Mouse (Mus musculus) forebrain, embryonic 13.5 days (tissue): Measurements from ENCODE around the gene Crlf3. TPM values are rescaled to one million over a fixed set of nuclear protein-coding genes. Genes with fewer than 3 reads are reported as not detected.

Source experiments
- ATAC-seq: fragments of 200-750 bp; cut with Nextera tagmentation; 2 replicates; pipeline ENCODE4 v1.8.0; 2017
- H3K27ac ChIP-seq: fragments of 300-500 bp; sonication (generic); 2 replicates; pipeline ENCODE4 v1.5.1; 2015; ENCODE audit warnings: inconsistent platforms, mild to moderate bottlenecking, moderate library complexity
- H3K27me3 ChIP-seq: fragments of 300-500 bp; sonication (generic); 2 replicates; pipeline ENCODE4 v1.6.1; 2015; ENCODE audit warnings: mild to moderate bottlenecking, inconsistent platforms
- H3K36me3 ChIP-seq: fragments of 300-500 bp; sonication (generic); 2 replicates; pipeline ENCODE4 v1.6.1; 2015; ENCODE audit warnings: mild to moderate bottlenecking, inconsistent platforms; ENCODE audit not compliant: poor library complexity, severe bottlenecking
- H3K4me1 ChIP-seq: fragments of 300-500 bp; sonication (generic); 2 replicates; pipeline ENCODE4 v1.6.1; 2015; ENCODE audit warnings: inconsistent platforms
- H3K4me2 ChIP-seq: fragments of 300-500 bp; sonication (generic); 2 replicates; pipeline ENCODE4 v1.6.1; 2015; ENCODE audit warnings: inconsistent platforms, mild to moderate bottlenecking, moderate library complexity
- H3K4me3 ChIP-seq: fragments of 300-500 bp; sonication (generic); 2 replicates; pipeline ENCODE4 v1.5.1; 2015; ENCODE audit warnings: mild to moderate bottlenecking, inconsistent platforms
- H3K9ac ChIP-seq: fragments of 300-500 bp; sonication (generic); 2 replicates; pipeline ENCODE4 v1.6.1; 2015; ENCODE audit warnings: mild to moderate bottlenecking, inconsistent platforms
- H3K9me3 ChIP-seq: fragments of 300-500 bp; sonication (generic); replicated peaks from 2 replicates; pipeline ENCODE4 v1.6.1; 2016; ENCODE audit warnings: inconsistent platforms
- WGBS: fragments of 180-500 bp; shearing (Covaris S2); methylation state at CpG from one replicate; pipeline ENCODE4 v1.1.7; 2015; 5-methylcytosine and 5-hydroxymethylcytosine counted together
- polyA plus RNA-seq: library from polyadenylated mRNA; unstranded; fragments of >200 nt; fragmentation: Nextera tagmentation; extraction: Ambion mirVana; gene quantifications from 2 replicates; pipeline ENCODE4 v1.2.1, GENCODE M21; 2015

Crlf3 gene
- polyA plus RNA-seq: 24.1 and 24.8 TPM in 2 replicates

- H3K27me3 ChIP-seq: no peaks in the 10 kb centered on the region
- peaks cover 16% of the 10 kb centered on the region for H3K4me1 ChIP-seq
- H3K9ac ChIP-seq: peak within 1 kb of the TSS; percentile 94
- H3K27ac ChIP-seq: peak within 1 kb of the TSS; percentile 83
- peak within 1 kb of the TSS; percentile 90 for H3K4me3 ChIP-seq
- peak; percentile 95 for ATAC-seq
- no peaks in the 10 kb centered on the region for H3K36me3 ChIP-seq
- peak within 1 kb of the TSS; percentile 82 for H3K4me2 ChIP-seq
- no peaks in the 10 kb centered on the region for H3K9me3 ChIP-seq
- 5% methylated on average over 55 of the region's 55 CpGs for WGBS
Measured at GRCm38 (mm10) chr11:80080826-80081728, at the start of gene Crlf3. Crlf3 (minus strand) TSS chr11:80080991.

DNA sequence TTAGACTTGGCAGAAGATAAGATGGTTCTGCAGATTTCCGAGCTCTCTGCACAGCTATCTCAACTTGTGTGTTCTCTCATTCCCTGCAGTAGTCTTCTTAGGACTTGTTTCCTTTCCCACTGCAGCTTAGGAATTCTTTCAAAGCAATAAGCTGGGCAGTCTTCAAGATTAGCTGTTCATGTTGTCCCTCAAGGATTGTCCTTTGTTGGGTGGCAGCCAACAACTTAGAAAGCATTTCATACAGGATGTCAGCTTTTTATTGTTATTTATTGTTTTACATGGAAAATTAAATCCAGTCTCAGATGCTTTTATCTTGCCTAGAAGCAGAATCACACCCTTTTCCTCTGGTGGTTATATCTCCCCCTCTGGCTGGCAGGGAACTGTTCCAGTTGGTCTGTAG is 35.6 kb upstream of the Crlf3 start:
- Histone ChIP-seq H3K4me3 (no peak overlapping the region), H3K9ac (no peak overlapping the region), H3K27me3 (no peaks in the 10 kb centered on the region), H3K36me3 (peaks cover 79% of the 10 kb centered on the region), H3K9me3 (no peaks in the 10 kb centered on the region), H3K4me2 (no peak overlapping the region), H3K4me1 (no peaks in the 10 kb centered on the region), H3K27ac (no peak overlapping the region)
- WGBS: 90% methylated on average over 1 of the region's 1 CpGs
- ATAC-seq: no peak

DNA sequence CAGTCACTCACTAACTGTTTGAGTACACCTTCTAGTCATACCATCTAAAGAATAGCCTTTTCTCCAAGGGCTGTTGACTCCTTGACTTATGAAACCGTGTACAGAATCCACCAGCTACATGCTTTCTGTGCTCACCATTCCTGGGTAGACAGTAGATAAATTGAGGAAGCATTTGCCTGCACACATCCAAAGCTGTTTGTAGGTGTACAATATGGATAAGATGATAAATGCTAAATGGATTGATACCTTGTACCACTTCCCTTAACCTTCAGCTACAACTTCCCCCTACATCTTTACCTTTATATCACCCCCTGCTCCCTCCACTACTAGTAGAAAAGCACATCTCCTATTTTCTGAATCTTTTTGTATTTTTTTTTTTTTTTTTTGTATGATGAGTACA is 23.6 kb upstream of the Crlf3 start:
- Histone ChIP-seq H3K27ac (no peak overlapping the region), H3K4me3 (no peak overlapping the region), H3K4me2 (no peak overlapping the region), H3K36me3 (peaks cover 69% of the 10 kb centered on the region), H3K9me3 (no peaks in the 10 kb centered on the region), H3K9ac (no peak overlapping the region), H3K4me1 (no peaks in the 10 kb centered on the region), H3K27me3 (no peaks in the 10 kb centered on the region)
- 94% methylated on average over 1 of the region's 1 CpGs for WGBS
- no peak for ATAC-seq

GRCm38 (mm10) chr11:80101298-80101697 is 20.5 kb upstream of the Crlf3 start:
- Histone ChIP-seq H3K27ac (no peak overlapping the region), H3K9ac (no peak overlapping the region), H3K9me3 (no peaks in the 10 kb centered on the region), H3K4me2 (no peak overlapping the region), H3K4me1 (no peaks in the 10 kb centered on the region), H3K27me3 (no peaks in the 10 kb centered on the region), H3K36me3 (peaks cover 64% of the 10 kb centered on the region), H3K4me3 (no peak overlapping the region)
- 94% methylated on average over 6 of the region's 6 CpGs for WGBS
- ATAC-seq: no peak

GRCm38 (mm10) chr11:80098444-80099056 is 17.8 kb upstream of the Crlf3 start:
- no peaks in the 10 kb centered on the region for H3K27me3 ChIP-seq
- H3K9me3 ChIP-seq: no peaks in the 10 kb centered on the region
- H3K4me3 ChIP-seq: no peak overlapping the region
- H3K4me1 ChIP-seq: no peaks in the 10 kb centered on the region
- WGBS: 91% methylated on average over 3 of the region's 3 CpGs
- no peak overlapping the region for H3K4me2 ChIP-seq
- ATAC-seq: no peak
- no peak overlapping the region for H3K9ac ChIP-seq
- no peak overlapping the region for H3K27ac ChIP-seq
- peaks cover 68% of the 10 kb centered on the region for H3K36me3 ChIP-seq

GRCm38 (mm10) chr11:80090555-80091164 is 9.9 kb upstream of the Crlf3 start:
- Histone ChIP-seq H3K27ac (no peak overlapping the region), H3K36me3 (peaks cover 17% of the 10 kb centered on the region), H3K27me3 (no peaks in the 10 kb centered on the region), H3K4me3 (peak overlapping the region; percentile 100), H3K4me2 (peak overlapping the region; percentile 91), H3K4me1 (peaks cover 18% of the 10 kb centered on the region), H3K9me3 (no peaks in the 10 kb centered on the region), H3K9ac (peak overlapping the region; percentile 96)
- no peak for ATAC-seq
- whole genome bisulfite sequencing: 45% methylated on average over 3 of the region's 3 CpGs

GRCm38 (mm10) chr11:80089817-80090214 is 9.0 kb upstream of the Crlf3 start:
- Histone ChIP-seq H3K27ac (peak overlapping the region; percentile 25; the same call in 1 of the 2 replicates), H3K4me2 (peak overlapping the region; percentile 91), H3K9ac (peak overlapping the region; percentile 96), H3K4me3 (peak overlapping the region; percentile 100), H3K9me3 (no peaks in the 10 kb centered on the region), H3K27me3 (no peaks in the 10 kb centered on the region), H3K4me1 (peaks cover 18% of the 10 kb centered on the region), H3K36me3 (peaks cover 8% of the 10 kb centered on the region)
- ATAC-seq: no peak
- WGBS: 1% methylated on average over 14 of the region's 14 CpGs

- Histone ChIP-seq H3K9ac (peak within 1 kb of the TSS; percentile 96), H3K27ac (peak within 1 kb of the TSS; percentile 25; the same call in 1 of the 2 replicates), H3K9me3 (no peaks in the 10 kb centered on the region), H3K4me3 (peak within 1 kb of the TSS; percentile 100), H3K36me3 (0 out of 2 replicates have a peak, but pooled peaks cover 3% of the 10 kb centered on the region), H3K27me3 (no peaks in the 10 kb centered on the region), H3K4me2 (peak within 1 kb of the TSS; percentile 91), H3K4me1 (peaks cover 18% of the 10 kb centered on the region)
- 6% methylated on average over 57 of the region's 57 CpGs for WGBS
- peak; percentile 82 for ATAC-seq
Measured at GRCm38 (mm10) chr11:80088917-80089816, 8.4 kb upstream of the Crlf3 start, which contains the start of gene Atad5. Atad5 (plus strand) TSS chr11:80089400.

DNA sequence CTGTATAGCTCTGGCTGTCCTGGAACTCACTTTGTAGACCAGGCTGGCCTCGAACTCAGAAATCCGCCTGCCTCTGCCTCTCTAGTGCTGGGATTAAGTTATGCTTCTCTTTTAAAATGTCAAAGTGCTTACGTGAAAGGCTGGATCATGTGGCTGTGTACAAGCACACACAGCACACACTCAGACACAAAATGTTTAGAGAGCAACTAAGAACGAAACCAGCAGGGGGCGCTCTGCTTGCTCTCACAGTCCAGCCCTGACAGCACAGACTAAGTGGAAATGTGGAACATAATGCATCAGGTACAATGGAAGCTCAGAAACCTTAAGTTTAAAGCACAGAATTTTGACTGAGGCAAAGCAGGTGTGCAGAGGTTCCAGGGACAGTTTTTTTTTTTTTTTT is 6.1 kb upstream of the Crlf3 start:
- Histone ChIP-seq H3K4me1 (peaks cover 14% of the 10 kb centered on the region), H3K36me3 (no peaks in the 10 kb centered on the region), H3K27ac (no peak overlapping the region), H3K9me3 (no peaks in the 10 kb centered on the region), H3K4me2 (no peak overlapping the region), H3K9ac (no peak overlapping the region), H3K27me3 (no peaks in the 10 kb centered on the region), H3K4me3 (no peak overlapping the region)
- WGBS: 9% methylated on average over 5 of the region's 5 CpGs
- ATAC-seq: peak; percentile 75; the same call in 1 of the 2 replicates

GRCm38 (mm10) chr11:80085356-80086055 is 4.7 kb upstream of the Crlf3 start:
- 75% methylated on average over 6 of the region's 6 CpGs for WGBS
- ATAC-seq: no peak
- no peaks in the 10 kb centered on the region for H3K36me3 ChIP-seq
- no peak overlapping the region for H3K4me3 ChIP-seq
- peaks cover 15% of the 10 kb centered on the region for H3K4me1 ChIP-seq
- H3K27ac ChIP-seq: no peak overlapping the region
- no peak overlapping the region for H3K9ac ChIP-seq
- H3K27me3 ChIP-seq: no peaks in the 10 kb centered on the region
- no peak overlapping the region for H3K4me2 ChIP-seq
- no peaks in the 10 kb centered on the region for H3K9me3 ChIP-seq
